Mouse (Mus musculus) liver, adult 2 months (tissue): ENCODE measurements around the gene 1600012H06Rik. TPM values are rescaled to one million over a fixed set of nuclear protein-coding genes. Genes with fewer than 3 reads are reported as not detected.
"Not testable (repeated sequence)": the region's sequence is repeated elsewhere in the genome, so short reads cannot be mapped to it uniquely, and the experiment has no call there.

Source experiments
- DNase-seq: peaks from one replicate; pipeline ENCODE4 v3.0.0-alpha.2; 2011; ENCODE audit warnings: low read depth, low spot score; ENCODE audit errors: extremely low read depth
- H3K27ac ChIP-seq: fragments of 200-500 bp; replicated peaks from 2 replicates; pipeline ENCODE4 v1.5.1; 2012; ENCODE audit warnings: low read depth, mild to moderate bottlenecking, control low read depth, inconsistent platforms, low read length; ENCODE audit not compliant: insufficient read depth
- H3K27me3 ChIP-seq: fragments of 200-500 bp; 2 replicates; pipeline ENCODE4 v1.6.1; 2012; ENCODE audit warnings: mild to moderate bottlenecking, moderate library complexity, low read length, inconsistent platforms; ENCODE audit not compliant: control insufficient read depth, insufficient read depth
- H3K36me3 ChIP-seq: fragments of 200-500 bp; 2 replicates; pipeline ENCODE4 v1.6.1; 2012; ENCODE audit warnings: low read length, inconsistent platforms; ENCODE audit not compliant: control insufficient read depth, insufficient read depth
- H3K4me1 ChIP-seq: fragments of 200-500 bp; 2 replicates; pipeline ENCODE4 v1.6.1; 2011; ENCODE audit warnings: low read length; ENCODE audit not compliant: control insufficient read depth, insufficient read depth
- H3K4me3 ChIP-seq: fragments of 200-500 bp; 2 replicates; pipeline ENCODE4 v1.5.1; 2011; ENCODE audit warnings: low read depth, mild to moderate bottlenecking, control low read depth, low read length, moderate library complexity; ENCODE audit not compliant: insufficient read depth
- H3K79me2 ChIP-seq: fragments of 200-500 bp; 2 replicates; pipeline ENCODE4 v1.6.1; 2012; ENCODE audit warnings: inconsistent platforms, mild to moderate bottlenecking, low read length, moderate library complexity; ENCODE audit not compliant: control insufficient read depth, insufficient read depth
- H3K9ac ChIP-seq: fragments of 200-500 bp; 2 replicates; pipeline ENCODE4 v1.6.1; 2012; ENCODE audit warnings: low read depth, mild to moderate bottlenecking, control low read depth, inconsistent platforms, low read length
- CTCF ChIP-seq: fragments of 200-500 bp; IDR thresholded peaks from 2 replicates; pipeline ENCODE4 v1.5.1; 2011; ENCODE audit warnings: low read depth, low read length, control low read depth
- POLR2A ChIP-seq: fragments of 200-500 bp; IDR thresholded peaks from 2 replicates; pipeline ENCODE4 v1.6.1; 2011; ENCODE audit warnings: low read length, control low read depth; ENCODE audit not compliant: insufficient read depth; ENCODE audit errors: extremely low read depth
- WGBS: fragments of 180-500 bp; shearing (Covaris S2); methylation state at CpG from one replicate; pipeline ENCODE4 v1.1.7; 2018; 5-methylcytosine and 5-hydroxymethylcytosine counted together
- polyA plus RNA-seq: library from polyadenylated mRNA; depleted of rRNA; stranded (reverse); fragments of >200 nt; gene quantifications from 2 replicates; pipeline ENCODE4 v1.2.3, GENCODE M21; 2012
- total RNA-seq: library from RNA; depleted of rRNA; stranded (reverse); fragments of >200 nt; gene quantifications from 2 replicates; pipeline ENCODE4 v1.2.3, GENCODE M21; 2014

The 1600012H06Rik gene
- total and polyA plus RNA-seq, 2 experiments: 16.7 to 21.1 TPM

DNA sequence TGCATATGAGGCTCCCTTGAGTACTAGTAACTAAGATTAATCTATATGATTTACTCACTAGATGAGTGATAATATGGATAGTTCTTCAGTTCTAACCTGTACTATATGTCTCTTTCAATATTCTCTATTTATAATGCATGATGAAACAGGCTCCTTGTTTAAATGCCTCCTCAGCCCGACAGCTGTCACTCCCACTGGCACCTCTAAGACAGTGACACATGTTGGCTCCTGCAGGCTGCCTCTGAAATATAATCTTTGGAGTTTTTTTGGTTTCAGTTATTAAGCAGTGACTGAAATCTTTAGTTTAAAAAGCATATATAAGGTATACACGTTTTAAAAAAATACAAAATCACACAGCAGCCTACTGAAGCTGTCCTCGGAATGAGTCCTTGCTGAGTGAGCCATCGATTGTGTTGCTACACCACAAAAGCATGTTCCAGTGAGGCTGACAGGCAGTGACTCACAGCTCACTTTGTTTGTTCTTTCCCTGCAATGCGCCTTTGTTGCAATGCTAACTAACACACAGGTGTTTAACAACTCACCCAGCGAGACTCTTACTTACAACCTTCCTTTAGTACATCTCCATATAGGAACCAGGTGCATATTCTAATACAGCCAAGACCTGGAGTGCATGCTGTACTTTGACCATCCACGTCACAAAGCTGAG, 6.3 kb downstream of the 1600012H06Rik start:
- TF ChIP-seq CTCF: no peak
- TF ChIP-seq POLR2A: no peak
- H3K9ac ChIP-seq: no peak overlapping the region
- no peak overlapping the region for H3K27ac ChIP-seq
- WGBS: 61% methylated on average over 7 of the region's 7 CpGs
- H3K4me3 ChIP-seq: no peak overlapping the region
- no peaks in the 10 kb centered on the region for H3K79me2 ChIP-seq
- H3K4me1 ChIP-seq: peaks cover 4% of the 10 kb centered on the region; the same call in 1 of the 2 replicates
- H3K27me3 ChIP-seq: no peaks in the 10 kb centered on the region
- no peak for DNase-seq
- H3K36me3 ChIP-seq: peaks cover 32% of the 10 kb centered on the region

DNA sequence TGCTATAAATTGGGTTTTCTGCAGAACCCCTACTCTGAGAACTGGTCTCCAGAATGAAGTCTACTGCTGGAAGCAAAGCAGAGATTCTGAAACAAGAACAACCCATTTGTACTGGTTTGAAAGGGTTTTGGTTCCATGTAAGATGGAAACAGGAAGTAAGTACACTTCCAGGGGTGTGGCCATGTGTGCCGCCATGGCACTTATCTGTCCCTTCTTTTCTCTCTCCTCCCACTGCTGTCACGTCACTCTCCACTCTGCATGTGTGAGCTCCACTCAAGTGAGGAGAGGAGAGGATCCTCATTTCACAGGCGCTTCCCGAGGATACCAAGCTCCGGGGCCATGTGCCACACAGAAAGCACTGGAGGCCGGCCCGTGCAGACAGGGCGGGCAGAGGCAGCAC, 10.5 kb downstream of the 1600012H06Rik start:
- H3K27ac ChIP-seq: no peak overlapping the region
- H3K9ac ChIP-seq: no peak overlapping the region
- H3K27me3 ChIP-seq: no peaks in the 10 kb centered on the region
- 82% methylated on average over 8 of the region's 8 CpGs for WGBS
- no peak overlapping the region for H3K4me3 ChIP-seq
- no peaks in the 10 kb centered on the region for H3K4me1 ChIP-seq
- H3K79me2 ChIP-seq: peaks cover 1% of the 10 kb centered on the region; the same call in 1 of the 2 replicates
- DNase-seq: peak; percentile 24
- peaks cover 30% of the 10 kb centered on the region for H3K36me3 ChIP-seq
- TF ChIP-seq POLR2A: no peak
- TF ChIP-seq CTCF: no peak

DNA sequence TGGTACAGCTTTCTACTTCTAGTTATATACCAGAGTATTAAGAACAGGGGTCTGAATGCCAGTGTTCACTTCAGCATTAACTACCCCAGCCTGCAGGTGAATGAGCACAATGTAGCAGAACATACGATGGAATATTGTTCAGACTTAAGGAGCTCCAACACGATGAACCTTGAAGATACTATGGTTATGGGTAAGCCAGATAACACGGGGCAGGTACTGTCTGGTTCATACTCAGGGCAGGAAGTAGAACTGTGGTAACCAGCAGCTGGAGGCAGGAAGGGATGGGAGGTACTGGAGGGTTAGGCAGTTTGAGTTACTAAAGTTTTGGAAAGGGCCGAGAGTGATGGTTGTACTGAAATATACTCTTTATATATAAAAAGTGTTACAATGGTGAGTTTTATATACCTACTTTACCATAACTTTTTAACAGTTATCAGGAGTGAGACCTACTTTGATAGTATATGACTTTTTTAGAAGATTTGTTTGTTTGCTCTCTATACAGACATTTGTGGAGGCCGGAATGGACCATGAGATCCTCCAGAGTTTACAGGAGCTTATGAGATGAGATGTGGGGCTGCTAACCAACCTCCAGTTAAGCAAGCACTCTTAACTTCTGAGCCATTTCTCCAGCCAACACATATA, 15.8 kb downstream of the 1600012H06Rik start:
- Histone ChIP-seq H3K9ac (no peak overlapping the region), H3K4me1 (peaks cover 5% of the 10 kb centered on the region), H3K4me3 (no peak overlapping the region), H3K79me2 (peaks cover 5% of the 10 kb centered on the region; the same call in 1 of the 2 replicates), H3K36me3 (peaks cover 8% of the 10 kb centered on the region), H3K27ac (no peak overlapping the region), H3K27me3 (no peaks in the 10 kb centered on the region)
- no peak for DNase-seq
- 82% methylated on average over 5 of the region's 5 CpGs for WGBS
- TF ChIP-seq POLR2A (no peak), CTCF (no peak)

DNA sequence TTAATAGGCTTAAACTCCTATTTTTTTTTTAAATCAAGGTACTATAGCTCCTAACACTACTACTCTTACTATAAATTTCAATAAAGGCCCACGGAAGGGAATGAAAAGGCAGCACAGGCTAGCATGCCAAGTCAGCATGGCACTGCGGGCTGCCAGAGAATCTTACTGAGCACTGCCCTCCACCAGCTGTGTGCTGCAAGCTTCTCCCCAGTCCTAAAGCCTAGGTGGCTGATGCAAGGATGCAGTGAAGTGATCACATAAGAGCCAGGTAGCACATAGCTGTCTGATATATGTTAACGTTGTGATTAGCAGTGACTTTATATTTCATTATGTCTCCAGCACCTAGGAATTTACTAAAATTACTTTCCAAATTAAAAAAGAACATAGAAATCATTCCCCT, 17.0 kb downstream of the 1600012H06Rik start:
- WGBS: 12% methylated on average over 3 of the region's 3 CpGs
- H3K27ac ChIP-seq: no peak overlapping the region
- DNase-seq: peak; percentile 25

DNA sequence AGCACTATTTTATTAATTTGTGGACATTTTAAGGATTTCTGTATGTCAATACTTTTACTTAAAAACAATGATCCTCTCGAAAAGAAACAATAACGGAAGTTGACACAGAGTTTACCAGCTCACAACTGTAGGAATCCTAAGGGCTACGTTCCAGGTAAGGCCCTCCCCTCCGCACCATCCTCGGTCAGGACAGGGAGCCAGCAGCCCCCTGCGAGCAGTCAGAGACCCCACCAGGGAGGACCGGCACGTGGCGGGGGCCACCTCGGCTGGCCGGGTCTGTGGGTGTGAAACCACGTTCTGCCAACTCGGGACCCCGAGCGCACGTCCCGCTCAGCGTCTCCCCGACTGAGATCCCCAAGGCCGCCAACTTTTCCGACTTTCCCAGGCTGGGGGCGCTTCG, 17.5 kb downstream of the 1600012H06Rik start:
- peaks cover 3% of the 10 kb centered on the region for H3K36me3 ChIP-seq
- peak overlapping the region; percentile 81; the same call in 1 of the 2 replicates for H3K27ac ChIP-seq
- TF ChIP-seq POLR2A (no peak), CTCF (no peak)
- WGBS: under 1% methylated on average over 19 of the region's 23 CpGs
- peaks cover 5% of the 10 kb centered on the region; the same call in 1 of the 2 replicates for H3K79me2 ChIP-seq
- peak overlapping the region; percentile 88 for H3K4me3 ChIP-seq
- peak; percentile 35 for DNase-seq
- no peaks in the 10 kb centered on the region for H3K27me3 ChIP-seq
- peaks cover 5% of the 10 kb centered on the region for H3K4me1 ChIP-seq
- H3K9ac ChIP-seq: peak overlapping the region; percentile 91

More for the DNA sequence above, 17.0 kb downstream of the 1600012H06Rik start:
- Histone ChIP-seq H3K4me3 (peak overlapping the region; percentile 88; the same call in 1 of the 2 replicates), H3K27me3 (no peaks in the 10 kb centered on the region), H3K9ac (peak overlapping the region; percentile 6; the same call in 1 of the 2 replicates), H3K79me2 (peaks cover 5% of the 10 kb centered on the region; the same call in 1 of the 2 replicates), H3K36me3 (peaks cover 5% of the 10 kb centered on the region), H3K4me1 (peaks cover 5% of the 10 kb centered on the region)
- TF ChIP-seq CTCF (no peak), POLR2A (no peak)

DNA sequence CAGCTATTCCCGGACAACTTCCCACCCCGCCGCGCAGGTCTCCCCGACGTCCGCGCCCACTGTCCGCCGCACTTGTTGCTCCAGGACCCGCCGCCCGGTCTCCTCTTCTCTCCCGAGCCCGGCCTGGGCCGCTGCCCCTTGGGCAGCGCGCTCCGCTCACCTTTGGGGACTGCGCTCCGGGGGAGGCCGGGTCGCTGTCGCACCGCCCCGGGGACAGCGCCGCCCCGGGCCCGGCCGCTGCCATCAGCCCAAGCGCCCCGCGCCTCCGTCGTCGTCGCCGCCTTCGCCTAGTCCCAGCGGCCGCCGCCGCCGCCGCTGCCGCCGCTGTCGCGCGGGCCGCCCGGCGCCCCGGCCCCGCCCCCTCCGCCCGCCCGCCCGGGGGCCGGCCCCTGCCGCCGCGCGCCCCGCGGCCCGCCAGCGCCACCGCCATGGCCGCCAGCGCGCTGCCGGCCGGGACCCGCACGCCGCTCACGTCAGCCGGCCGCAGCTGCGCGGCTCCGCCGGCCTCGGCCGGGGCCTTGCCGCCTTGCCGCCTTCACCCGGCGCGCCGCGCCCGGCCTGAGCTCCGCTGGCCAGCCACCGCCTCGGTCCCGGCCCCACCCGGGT, 18.1 kb downstream of the 1600012H06Rik start, which contains the start of gene Phf10:
Gene Phf10 (minus strand): TSS at position 323 of the 606 bp plus-strand sequence.
- Histone ChIP-seq H3K9ac (peak within 1 kb of the TSS; percentile 91), H3K4me3 (peak within 1 kb of the TSS; percentile 88), H3K27ac (peak within 1 kb of the TSS; percentile 81)
- not testable (repeated sequence) for H3K4me1 ChIP-seq, DNase-seq, H3K27me3 ChIP-seq, H3K79me2 ChIP-seq, H3K36me3 ChIP-seq
- 2% methylated on average over 58 of the region's 100 CpGs for WGBS

DNA sequence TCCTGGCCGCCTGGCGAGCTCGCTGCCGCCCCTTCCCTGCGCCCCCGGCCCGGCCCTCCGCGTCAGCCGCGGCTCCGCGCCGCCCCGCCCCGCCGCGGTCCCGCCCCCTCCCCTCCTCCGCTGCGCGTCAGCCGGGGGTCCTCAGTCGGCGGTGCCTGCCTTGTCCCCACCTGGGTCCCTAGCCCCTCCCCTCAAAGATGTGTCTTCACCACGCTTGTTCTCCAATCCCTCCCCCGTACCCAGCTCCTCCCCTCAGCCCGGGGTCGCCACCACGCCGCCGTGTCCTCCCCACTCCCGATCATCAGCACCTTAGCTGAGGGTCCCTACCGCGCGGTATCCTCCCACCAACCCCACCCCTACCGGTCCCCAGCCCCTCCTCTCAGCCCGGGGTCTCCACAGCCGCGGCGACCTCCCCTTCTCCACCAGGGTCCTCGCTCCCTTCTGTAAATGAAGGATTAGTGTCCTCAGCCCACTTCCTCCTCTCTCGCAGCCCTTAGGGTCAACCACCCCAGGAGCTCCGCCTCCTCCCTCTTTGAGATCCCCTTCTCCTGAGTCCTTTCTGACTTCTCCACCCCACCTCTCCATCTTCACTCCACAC, 18.7 kb downstream of the 1600012H06Rik start:
- H3K36me3 ChIP-seq, H3K9ac ChIP-seq, H3K79me2 ChIP-seq, H3K4me3 ChIP-seq, H3K4me1 ChIP-seq, H3K27me3 ChIP-seq, H3K27ac ChIP-seq, DNase-seq: not testable (repeated sequence)
- WGBS: no CpG with 5 or more reads among the region's 44 CpGs
